Mouse (Mus musculus) brain, embryonic 14.5 days (tissue): ENCODE measurements around the gene Slc2a8.

Source experiments
- CTCF ChIP-seq: fragments of 200-500 bp; IDR thresholded peaks from 2 replicates; pipeline ENCODE4 v1.5.1; 2012; ENCODE audit warnings: inconsistent platforms, mild to moderate bottlenecking, moderate library complexity, borderline replicate concordance; ENCODE audit not compliant: insufficient read depth, insufficient read length; ENCODE audit errors: extremely low read depth
- POLR2A ChIP-seq: fragments of 200-500 bp; IDR thresholded peaks from 2 replicates; pipeline ENCODE4 v1.6.1; 2012; ENCODE audit warnings: mild to moderate bottlenecking, inconsistent platforms, borderline replicate concordance; ENCODE audit not compliant: poor library complexity, insufficient read depth, insufficient read length, severe bottlenecking; ENCODE audit errors: extremely low read depth

DNA sequence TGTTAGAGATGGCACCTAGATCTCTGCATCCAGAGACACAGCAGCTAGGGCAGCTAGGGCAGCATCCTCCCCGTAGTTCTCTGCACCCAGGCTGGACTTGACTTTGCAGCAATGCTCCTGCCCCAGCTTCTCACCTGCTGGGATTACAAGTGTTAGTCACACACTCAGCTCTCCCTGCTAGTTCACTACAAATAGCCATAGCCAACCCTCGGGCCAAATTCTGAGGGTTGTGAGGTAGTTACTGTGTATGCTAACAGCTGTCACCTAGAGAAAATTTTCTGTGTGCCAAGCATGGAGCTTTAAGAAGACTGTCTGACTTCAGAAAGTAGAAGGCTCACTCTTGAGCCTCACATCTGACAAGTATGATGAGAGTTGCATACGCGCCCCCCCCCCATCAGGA, 15.9 kb upstream of the Slc2a8 start:
- TF ChIP-seq CTCF, result no peak
- no peak for TF ChIP-seq POLR2A
